In genomic region chr10:43395824-43396223, GRCm38 (mm10) we compare ENCODE assay signal across 16 mouse cellular contexts.
"Had no signal": no experiment of that assay in that cellular context is flagged by ENCODE, and none has a peak within 500 bp of the region (broad histone marks: within the 10 kb centered on the region; RNA-seq: fewer than 3 reads in every experiment).

No protein-coding gene starts in this region.

- ATAC-seq: liver, embryonic 12.5 days had no signal

- H3K4me1 ChIP-seq: kidney, embryonic 15.5 days; limb, embryonic 15.5 days; midbrain, embryonic 10.5 days had no signal

- DNase-seq: kidney, adult 2 months; kidney, postnatal 14 days; lung, embryonic 14.5 days; lung, postnatal 10 days; lung, postnatal 4 days; midbrain, embryonic 14.5 days; right cerebral cortex, adult 18-20 months; right cerebral cortex, postnatal 25 days; thymus, postnatal 36 days had no signal

- H3K4me3 ChIP-seq: kidney, embryonic 15.5 days; left cerebral cortex, adult 2 months; limb, embryonic 15.5 days; liver, embryonic 12.5 days; midbrain, embryonic 10.5 days; myocyte; neural tube, embryonic 15.5 days had no signal

- H3K9ac ChIP-seq: kidney, embryonic 15.5 days; limb, embryonic 15.5 days; liver, embryonic 12.5 days; lung, embryonic 14.5 days; neural tube, embryonic 15.5 days had no signal

- H3K4me2 ChIP-seq: kidney, embryonic 15.5 days; limb, embryonic 15.5 days; liver, embryonic 12.5 days; lung, embryonic 14.5 days; neural tube, embryonic 15.5 days had no signal

- H3K27ac ChIP-seq: kidney, embryonic 15.5 days; left cerebral cortex, adult 2 months; limb, embryonic 15.5 days; liver, embryonic 12.5 days; midbrain, embryonic 10.5 days; neural tube, embryonic 15.5 days had no signal

- H3K9me3 ChIP-seq: limb, embryonic 15.5 days; liver, embryonic 12.5 days; neural tube, embryonic 15.5 days had no signal

- H3K36me3 ChIP-seq: neural tube, embryonic 15.5 days had no signal

- H3K27me3 ChIP-seq: kidney, embryonic 15.5 days; limb, embryonic 15.5 days; liver, embryonic 12.5 days; neural tube, embryonic 15.5 days had no signal
